Mouse (Mus musculus) heart, embryonic 11.5 days (tissue): ENCODE results near the gene Iqch. TPM values are rescaled to one million over a fixed set of nuclear protein-coding genes. Genes with fewer than 3 reads are reported as not detected.

Experiments
- ATAC-seq: fragments of 200-750 bp; cut with Nextera tagmentation; replicated peaks from 2 replicates; pipeline ENCODE4 v1.8.0; 2017; ENCODE audit warnings: moderate library complexity; ENCODE audit not compliant: insufficient number of reproducible peaks, low FRiP score, low TSS enrichment
- H3K27ac ChIP-seq: fragments of 300-500 bp; sonication (generic); 2 replicates; pipeline ENCODE4 v1.5.1; 2014; ENCODE audit warnings: mild to moderate bottlenecking, low read depth, low read length
- H3K27me3 ChIP-seq: fragments of 300-500 bp; sonication (generic); 2 replicates; pipeline ENCODE4 v1.6.1; 2014; ENCODE audit warnings: mild to moderate bottlenecking, low read length, mixed read lengths; ENCODE audit not compliant: control insufficient read depth, insufficient read depth
- H3K36me3 ChIP-seq: fragments of 300-500 bp; sonication (generic); 2 replicates; pipeline ENCODE4 v1.6.1; 2014; ENCODE audit warnings: mild to moderate bottlenecking, low read length, moderate library complexity, mixed read lengths; ENCODE audit not compliant: control insufficient read depth, insufficient read depth
- H3K4me1 ChIP-seq: fragments of 300-500 bp; sonication (generic); 2 replicates; pipeline ENCODE4 v1.6.1; 2014; ENCODE audit warnings: low read length; ENCODE audit not compliant: control insufficient read depth, insufficient read depth
- H3K4me2 ChIP-seq: fragments of 300-500 bp; sonication (generic); 2 replicates; pipeline ENCODE4 v1.6.1; 2014; ENCODE audit warnings: mild to moderate bottlenecking, moderate library complexity
- H3K4me3 ChIP-seq: fragments of 300-500 bp; sonication (generic); 2 replicates; pipeline ENCODE4 v1.5.1; 2014; ENCODE audit warnings: low read depth, low read length
- H3K9ac ChIP-seq: fragments of 300-500 bp; sonication (generic); 2 replicates; pipeline ENCODE4 v1.6.1; 2014; ENCODE audit warnings: mild to moderate bottlenecking, low read depth, low read length, moderate library complexity
- H3K9me3 ChIP-seq: fragments of 300-500 bp; sonication (generic); replicated peaks from 2 replicates; pipeline ENCODE4 v1.6.1; 2016; ENCODE audit warnings: low read length; ENCODE audit not compliant: control insufficient read depth
- WGBS: fragments of 180-500 bp; shearing (Covaris S2); extraction: QIAGEN DNeasy Blood & Tissue Kit; methylation state at CpG from one replicate; pipeline ENCODE4 v1.1.7; 2014; ENCODE audit not compliant: insufficient replicate concordance; 5-methylcytosine and 5-hydroxymethylcytosine counted together
- polyA plus RNA-seq: library from polyadenylated mRNA; unstranded; fragments of >200 nt; fragmentation: Nextera tagmentation; extraction: Ambion mirVana; gene quantifications from 2 replicates; pipeline ENCODE4 v1.2.1, GENCODE M21; 2014

Gene Iqch
- polyA plus RNA-seq, 1 experiment from 2014 or later, result 0.11 TPM

GRCm38 (mm10) chr9:63541301-63541700 lies 61.0 kb downstream of the Iqch start:
- Histone ChIP-seq H3K4me3 (no peak overlapping the region), H3K4me2 (no peak overlapping the region), H3K9ac (no peak overlapping the region), H3K27me3 (no peaks in the 10 kb centered on the region), H3K4me1 (no peaks in the 10 kb centered on the region), H3K27ac (no peak overlapping the region), H3K9me3 (no peaks in the 10 kb centered on the region), H3K36me3 (no peaks in the 10 kb centered on the region)
- no peak for ATAC-seq
- WGBS, result 76% methylated on average over 7 of the region's 7 CpGs

GRCm38 (mm10) chr9:63537489-63537888 lies 64.8 kb downstream of the Iqch start:
- no peak overlapping the region for H3K4me3 ChIP-seq
- WGBS, result 67% methylated on average over 4 of the region's 4 CpGs
- no peak overlapping the region for H3K4me2 ChIP-seq
- no peak overlapping the region for H3K9ac ChIP-seq
- 0 out of 2 replicates have a peak, but pooled peaks cover 7% of the 10 kb centered on the region for H3K4me1 ChIP-seq
- no peaks in the 10 kb centered on the region for H3K27me3 ChIP-seq
- H3K9me3 ChIP-seq, result no peaks in the 10 kb centered on the region
- H3K27ac ChIP-seq, result no peak overlapping the region
- no peak for ATAC-seq
- H3K36me3 ChIP-seq, result no peaks in the 10 kb centered on the region

- Histone ChIP-seq H3K4me2 (no peak overlapping the region), H3K27ac (no peak overlapping the region), H3K9me3 (no peaks in the 10 kb centered on the region), H3K4me1 (0 out of 2 replicates have a peak, but pooled peaks cover 7% of the 10 kb centered on the region), H3K9ac (no peak overlapping the region), H3K27me3 (no peaks in the 10 kb centered on the region), H3K36me3 (no peaks in the 10 kb centered on the region), H3K4me3 (no peak overlapping the region)
- 75% methylated on average over 6 of the region's 6 CpGs for WGBS
- no peak for ATAC-seq
Observed at GRCm38 (mm10) chr9:63535042-63535441, 67.3 kb downstream of the Iqch start.

GRCm38 (mm10) chr9:63534371-63534780 lies 67.9 kb downstream of the Iqch start:
- no peak overlapping the region for H3K27ac ChIP-seq
- H3K4me2 ChIP-seq, result no peak overlapping the region
- ATAC-seq, result no peak
- H3K36me3 ChIP-seq, result no peaks in the 10 kb centered on the region
- H3K9ac ChIP-seq, result no peak overlapping the region
- H3K9me3 ChIP-seq, result no peaks in the 10 kb centered on the region
- no peaks in the 10 kb centered on the region for H3K27me3 ChIP-seq
- WGBS, result 38% methylated on average over 7 of the region's 7 CpGs
- H3K4me1 ChIP-seq, result 0 out of 2 replicates have a peak, but pooled peaks cover 7% of the 10 kb centered on the region
- no peak overlapping the region for H3K4me3 ChIP-seq

- WGBS, result 61% methylated on average over 9 of the region's 9 CpGs
Observed at GRCm38 (mm10) chr9:63532966-63533711, 69.2 kb downstream of the Iqch start.

GRCm38 (mm10) chr9:63523937-63524253 lies 78.4 kb downstream of the Iqch start:
- no peak overlapping the region for H3K4me3 ChIP-seq
- no peak for ATAC-seq
- WGBS, result 86% methylated on average over 2 of the region's 2 CpGs
- H3K27me3 ChIP-seq, result no peaks in the 10 kb centered on the region
- no peaks in the 10 kb centered on the region for H3K4me1 ChIP-seq
- H3K36me3 ChIP-seq, result no peaks in the 10 kb centered on the region
- H3K9me3 ChIP-seq, result no peaks in the 10 kb centered on the region
- H3K27ac ChIP-seq, result no peak overlapping the region
- no peak overlapping the region for H3K4me2 ChIP-seq
- H3K9ac ChIP-seq, result no peak overlapping the region

More at GRCm38 (mm10) chr9:63532966-63533711, 69.2 kb downstream of the Iqch start:
- no peaks in the 10 kb centered on the region for H3K27me3 ChIP-seq
- no peak for ATAC-seq
- no peaks in the 10 kb centered on the region for H3K36me3 ChIP-seq
- H3K9ac ChIP-seq, result no peak overlapping the region
- H3K4me3 ChIP-seq, result no peak overlapping the region
- no peak overlapping the region for H3K4me2 ChIP-seq
- no peak overlapping the region for H3K27ac ChIP-seq
- H3K9me3 ChIP-seq, result no peaks in the 10 kb centered on the region
- H3K4me1 ChIP-seq, result 0 out of 2 replicates have a peak, but pooled peaks cover 7% of the 10 kb centered on the region

GRCm38 (mm10) chr9:63523251-63523936 lies 78.9 kb downstream of the Iqch start:
- Histone ChIP-seq H3K9me3 (no peaks in the 10 kb centered on the region), H3K4me3 (no peak overlapping the region), H3K4me2 (no peak overlapping the region), H3K4me1 (no peaks in the 10 kb centered on the region), H3K36me3 (no peaks in the 10 kb centered on the region), H3K27me3 (no peaks in the 10 kb centered on the region), H3K9ac (no peak overlapping the region), H3K27ac (no peak overlapping the region)
- 87% methylated on average over 14 of the region's 14 CpGs for WGBS
- no peak for ATAC-seq

GRCm38 (mm10) chr9:63512851-63513250 lies 89.4 kb downstream of the Iqch start:
- H3K27ac ChIP-seq, result no peak overlapping the region
- no peaks in the 10 kb centered on the region for H3K36me3 ChIP-seq
- no peak for ATAC-seq

More at GRCm38 (mm10) chr9:63512851-63513250, 89.4 kb downstream of the Iqch start:
- Histone ChIP-seq H3K4me3 (no peak overlapping the region), H3K4me2 (no peak overlapping the region), H3K9me3 (no peaks in the 10 kb centered on the region), H3K9ac (no peak overlapping the region), H3K27me3 (no peaks in the 10 kb centered on the region), H3K4me1 (no peaks in the 10 kb centered on the region)
- WGBS, result 65% methylated on average over 5 of the region's 5 CpGs
